Mouse (Mus musculus): Measurements from ENCODE around the gene Nphp3. TPM values are rescaled to one million over a fixed set of nuclear protein-coding genes. Genes with fewer than 3 reads are reported as not detected.

The Nphp3 gene
- polyA plus RNA-seq, 1 experiment from 2014 or later = 3.9 TPM

- Histone ChIP-seq H3K9ac (replicated peaks; ENCODE audit: low read depth, low read length) (no peak overlapping the region), H3K4me2 (ENCODE audit: low read length) (no peak overlapping the region), H3K9me3 (ENCODE audit: control insufficient read depth, low read length) (no peaks in the 10 kb centered on the region), H3K4me1 (replicated peaks; ENCODE audit: control insufficient read depth, insufficient read depth, low read length) (no peaks in the 10 kb centered on the region), H3K27me3 (replicated peaks; ENCODE audit: control insufficient read depth, insufficient read depth, low read length) (no peaks in the 10 kb centered on the region), H3K36me3 (ENCODE audit: control insufficient read depth, insufficient read depth) (no peaks in the 10 kb centered on the region), H3K27ac (ENCODE audit: low read length) (no peak overlapping the region), H3K4me3 (replicated peaks; ENCODE audit: low read length) (no peak overlapping the region)
- WGBS = 82% methylated on average over 3 of the region's 3 CpGs
- no peak for ATAC-seq
These were observed 77.7 kb downstream of the Nphp3 start for GRCm38 (mm10) chr9:104080038-104080437.

GRCm38 (mm10) chr9:104085730-104086429 lies 83.5 kb downstream of the Nphp3 start:
- Histone ChIP-seq H3K27ac (ENCODE audit: low read length) (no peak overlapping the region), H3K36me3 (ENCODE audit: control insufficient read depth, insufficient read depth) (no peaks in the 10 kb centered on the region), H3K4me1 (replicated peaks; ENCODE audit: control insufficient read depth, insufficient read depth, low read length) (peaks cover 7% of the 10 kb centered on the region; the same call in 1 of the 2 replicates), H3K9me3 (ENCODE audit: control insufficient read depth, low read length) (no peaks in the 10 kb centered on the region), H3K9ac (replicated peaks; ENCODE audit: low read depth, low read length) (no peak overlapping the region), H3K4me2 (ENCODE audit: low read length) (no peak overlapping the region), H3K4me3 (replicated peaks; ENCODE audit: low read length) (no peak overlapping the region), H3K27me3 (replicated peaks; ENCODE audit: control insufficient read depth, insufficient read depth, low read length) (no peaks in the 10 kb centered on the region)
- 73% methylated on average over 4 of the region's 4 CpGs for WGBS
- no peak for ATAC-seq

GRCm38 (mm10) chr9:104088555-104088954 lies 86.2 kb downstream of the Nphp3 start:
- Histone ChIP-seq H3K4me2 (ENCODE audit: low read length) (no peak overlapping the region; the same call in 1 of the 2 replicates), H3K36me3 (ENCODE audit: control insufficient read depth, insufficient read depth) (no peaks in the 10 kb centered on the region), H3K27me3 (replicated peaks; ENCODE audit: control insufficient read depth, insufficient read depth, low read length) (no peaks in the 10 kb centered on the region), H3K4me1 (replicated peaks; ENCODE audit: control insufficient read depth, insufficient read depth, low read length) (peaks cover 7% of the 10 kb centered on the region; the same call in 1 of the 2 replicates), H3K9ac (replicated peaks; ENCODE audit: low read depth, low read length) (no peak overlapping the region), H3K9me3 (ENCODE audit: control insufficient read depth, low read length) (no peaks in the 10 kb centered on the region), H3K27ac (ENCODE audit: low read length) (no peak overlapping the region), H3K4me3 (replicated peaks; ENCODE audit: low read length) (no peak overlapping the region)
- 0 out of 2 replicates have a peak, but pooled peaks have one; percentile 40 for ATAC-seq
- 19% methylated on average over 8 of the region's 8 CpGs for WGBS

- Histone ChIP-seq H3K4me2 (ENCODE audit: low read length) (no peak overlapping the region), H3K9ac (replicated peaks; ENCODE audit: low read depth, low read length) (no peak overlapping the region), H3K4me1 (replicated peaks; ENCODE audit: control insufficient read depth, insufficient read depth, low read length) (peaks cover 7% of the 10 kb centered on the region; the same call in 1 of the 2 replicates), H3K9me3 (ENCODE audit: control insufficient read depth, low read length) (no peaks in the 10 kb centered on the region), H3K36me3 (ENCODE audit: control insufficient read depth, insufficient read depth) (no peaks in the 10 kb centered on the region), H3K4me3 (replicated peaks; ENCODE audit: low read length) (no peak overlapping the region), H3K27me3 (replicated peaks; ENCODE audit: control insufficient read depth, insufficient read depth, low read length) (no peaks in the 10 kb centered on the region), H3K27ac (ENCODE audit: low read length) (no peak overlapping the region)
- ATAC-seq = no peak
- 92% methylated on average over 5 of the region's 5 CpGs for WGBS
These were observed 90.6 kb downstream of the Nphp3 start for GRCm38 (mm10) chr9:104092945-104093344.

Other genes starting within 250 kb of the Nphp3 start
- gene Tmem108, start 240.7 kb upstream of the Nphp3 start, polyA plus RNA-seq (2015; fragmentation: Nextera tagmentation; extraction: Ambion mirVana) = 72.3 and 88.6 TPM in 2 replicates
- gene Gm28305, start 38.1 kb downstream of the Nphp3 start, polyA plus RNA-seq (2015; fragmentation: Nextera tagmentation; extraction: Ambion mirVana) = not detected in 2 replicates
- 63.8 and 68.5 TPM in 2 replicates for gene Uba5, start 60.6 kb downstream of the Nphp3 start, polyA plus RNA-seq (2015; fragmentation: Nextera tagmentation; extraction: Ambion mirVana)
- 6.0 and 7.0 TPM in 2 replicates for gene Acad11, start 60.8 kb downstream of the Nphp3 start, polyA plus RNA-seq (2015; fragmentation: Nextera tagmentation; extraction: Ambion mirVana)
- 0.43 and 0.56 TPM in 2 replicates for gene Ackr4, start 124.4 kb downstream of the Nphp3 start, polyA plus RNA-seq (2015; fragmentation: Nextera tagmentation; extraction: Ambion mirVana)